Mouse (Mus musculus) ES-E14 (cell line): Measurements from ENCODE around the gene Mbd4. TPM values are rescaled to one million over a fixed set of nuclear protein-coding genes. Genes with fewer than 3 reads are reported as not detected.

Experiments
- DNase-seq: peaks from one replicate; pipeline ENCODE4 v3.0.0-alpha.2; 2013; ENCODE audit warnings: low read depth, low spot score
- H3K27ac ChIP-seq: 2 replicates; pipeline ENCODE4 v1.5.1; 2012; ENCODE audit warnings: low read depth, mild to moderate bottlenecking, low read length, moderate library complexity, mixed read lengths; ENCODE audit not compliant: poor library complexity, insufficient read depth, severe bottlenecking
- H3K36me3 ChIP-seq: 2 replicates; pipeline ENCODE4 v1.6.1; 2012; ENCODE audit warnings: mild to moderate bottlenecking, low read length, moderate library complexity, mixed read lengths; ENCODE audit not compliant: control insufficient read depth, poor library complexity, insufficient read depth, severe bottlenecking
- H3K4me1 ChIP-seq, 2 experiments: fragments of 150-350 bp in 1 of 2; sonication (generic) in 1 of 2; 2 replicates each; pipeline ENCODE4 v1.6.1; 2012; ENCODE audit warnings: low read length in 2 of 2, mild to moderate bottlenecking in 1 of 2, mixed read lengths in 1 of 2; ENCODE audit not compliant: control insufficient read depth in 2 of 2, insufficient read depth in 2 of 2, poor library complexity in 1 of 2
- H3K4me3 ChIP-seq, 2 experiments: fragments of 150-350 bp in 1 of 2; sonication (generic) in 1 of 2; 2 replicates each; pipeline ENCODE4 v1.5.1; 2012; ENCODE audit warnings: low read length in 2 of 2, low read depth in 1 of 2, mild to moderate bottlenecking in 1 of 2, mixed read lengths in 1 of 2; ENCODE audit not compliant: insufficient read depth in 1 of 2, poor library complexity in 1 of 2, severe bottlenecking in 1 of 2
- H3K9ac ChIP-seq: 2 replicates; pipeline ENCODE4 v1.6.1; 2012; ENCODE audit warnings: low read depth, mild to moderate bottlenecking, low read length, mixed read lengths; ENCODE audit not compliant: poor library complexity, insufficient read depth, severe bottlenecking
- H3K9me3 ChIP-seq: fragments of 150-350 bp; sonication (generic); 2 replicates; pipeline ENCODE4 v1.6.1; 2012; ENCODE audit warnings: low read depth, mild to moderate bottlenecking, low read length; ENCODE audit not compliant: control insufficient read depth, insufficient read depth
- CHD2 ChIP-seq: IDR thresholded peaks from 2 replicates; pipeline ENCODE4 v1.6.1; 2014; ENCODE audit warnings: mild to moderate bottlenecking, low read depth, low read length, inconsistent platforms
- HCFC1 ChIP-seq: IDR thresholded peaks from 2 replicates; pipeline ENCODE4 v1.6.1; 2012; ENCODE audit warnings: low read length, inconsistent platforms, borderline replicate concordance; ENCODE audit not compliant: insufficient read depth
- MAFK ChIP-seq: IDR thresholded peaks from 2 replicates; pipeline ENCODE4 v1.6.1; 2014; ENCODE audit warnings: mild to moderate bottlenecking, low read depth, low read length, inconsistent platforms; ENCODE audit not compliant: insufficient read depth
- ZC3H11A ChIP-seq: IDR thresholded peaks from 2 replicates; pipeline ENCODE4 v1.6.1; 2012; ENCODE audit warnings: low read depth, mild to moderate bottlenecking, inconsistent platforms, low read length, borderline replicate concordance
- ZNF384 ChIP-seq: IDR thresholded peaks from 2 replicates; pipeline ENCODE4 v1.6.1; 2012; ENCODE audit warnings: low read depth, low read length, inconsistent platforms
- in situ Hi-C, 2 experiments: fragments of 600-800 bp; cut with MboI; formaldehyde crosslinking; loops; one replicate each; pipeline ENCODE4 v1.15.1; 2025; ENCODE audit warnings: low sequenced_read_pairs in 2 of 2, inconsistent platforms in 1 of 2; ENCODE audit not compliant: unreplicated experiment in 2 of 2
- total RNA-seq: library from RNA; depleted of rRNA; stranded (reverse); fragments of 300-350 nt; gene quantifications from 2 replicates; pipeline ENCODE4 v1.2.3, GENCODE M21; 2012

Gene Mbd4
- total RNA-seq, 1 experiment: 15.1 TPM

DNA sequence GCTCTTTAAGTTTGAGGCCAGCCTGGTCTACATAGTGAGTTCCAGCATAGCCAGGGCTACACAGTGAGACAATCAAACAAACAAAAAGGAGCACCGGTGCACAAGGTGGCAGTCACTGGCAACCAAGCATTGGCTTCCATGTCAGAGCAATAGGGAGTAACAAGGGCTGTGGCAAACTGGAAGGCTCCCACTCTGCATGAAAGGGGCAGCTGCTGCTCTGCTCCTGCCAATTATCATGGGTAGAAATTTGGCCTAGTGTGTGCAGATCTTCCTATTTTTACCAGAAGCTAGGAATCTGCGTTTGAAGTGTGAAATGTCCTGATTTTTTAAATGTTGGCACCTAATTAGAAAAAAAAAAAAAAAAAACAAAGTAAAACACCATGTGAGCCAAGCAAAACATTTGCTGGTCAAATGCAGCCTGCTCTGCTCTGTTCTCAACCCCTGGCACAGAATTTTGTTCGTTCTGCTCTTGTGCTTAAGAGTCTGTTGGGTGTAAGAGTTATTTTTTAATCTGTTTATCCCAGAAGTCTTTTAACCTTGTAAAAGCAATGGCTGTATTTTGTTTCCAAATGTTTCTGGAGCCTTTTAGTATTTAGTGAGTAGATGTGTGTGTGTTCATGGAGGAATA is 2.7 kb upstream of the Mbd4 start:
- no peak for DNase-seq
- Histone ChIP-seq H3K27ac (no peak overlapping the region), H3K4me1 (no peaks in the 10 kb centered on the region), H3K9me3 (no peaks in the 10 kb centered on the region), H3K4me3 (no peak overlapping the region), H3K36me3 (no peaks in the 10 kb centered on the region), H3K9ac (no peak overlapping the region)
- no peak for TF ChIP-seq CHD2
- no peak for TF ChIP-seq HCFC1
- TF ChIP-seq MAFK: no peak
- TF ChIP-seq ZC3H11A: no peak
- no peak for TF ChIP-seq ZNF384
- in situ Hi-C loops: no loop called here

DNA sequence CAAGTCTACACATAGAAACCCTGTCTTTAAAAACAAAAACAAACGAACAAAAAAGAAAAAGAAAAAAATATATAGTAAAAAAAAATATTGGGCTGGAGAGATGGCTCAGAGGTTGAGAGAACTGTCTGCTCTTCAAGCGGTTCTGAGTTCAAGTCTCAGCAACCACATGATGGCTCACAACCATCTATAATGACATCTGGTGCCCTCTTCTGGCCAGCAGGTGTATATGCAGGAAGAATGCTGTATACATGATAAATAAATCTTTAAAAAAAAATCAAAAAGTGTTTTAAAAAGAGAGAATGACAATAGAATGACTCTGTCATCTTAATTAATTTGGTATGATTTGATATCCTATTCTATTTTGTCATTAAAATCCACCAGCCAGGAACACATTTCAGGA is 1.3 kb upstream of the Mbd4 start:
- no peak for TF ChIP-seq HCFC1
- no peak for TF ChIP-seq ZNF384
- no peak for TF ChIP-seq ZC3H11A
- no peak for TF ChIP-seq MAFK
- TF ChIP-seq CHD2: no peak
- Histone ChIP-seq H3K9me3 (no peaks in the 10 kb centered on the region), H3K27ac (no peak overlapping the region), H3K36me3 (peaks cover 1% of the 10 kb centered on the region; the same call in 1 of the 2 replicates), H3K4me3 (peak overlapping the region in 1 of 2 experiments; percentile 48; a peak in 1 of 4 replicates), H3K9ac (no peak overlapping the region), H3K4me1 (no peaks in the 10 kb centered on the region)
- in situ Hi-C loops: no loop called here
- no peak for DNase-seq

DNA sequence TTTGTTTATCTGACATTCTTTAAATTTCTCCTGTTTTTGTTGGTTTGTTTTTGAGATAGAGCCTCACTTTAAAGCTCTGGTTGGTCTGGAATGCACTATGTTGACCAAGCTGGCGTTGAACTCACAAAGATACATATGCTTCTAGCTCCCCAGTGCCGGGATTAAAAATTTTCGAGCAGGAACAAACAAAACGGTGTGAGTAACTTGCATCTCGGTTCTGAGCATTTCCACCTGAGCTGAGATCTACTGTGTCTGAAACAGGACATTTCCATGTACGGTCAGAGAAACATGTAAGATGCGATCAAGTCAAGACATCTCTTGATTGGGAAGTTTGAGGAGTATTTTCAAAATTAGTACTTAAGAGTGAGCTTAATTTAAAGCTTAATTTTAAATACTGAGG is 814 bp upstream of the Mbd4 start:
- no peak for TF ChIP-seq CHD2
- TF ChIP-seq HCFC1: no peak
- no peak for TF ChIP-seq ZNF384
- TF ChIP-seq ZC3H11A: no peak
- TF ChIP-seq MAFK: no peak
- no peak overlapping the region for H3K27ac ChIP-seq
- H3K4me3 ChIP-seq: peak overlapping the region; percentile 48 to 60
- in situ Hi-C loops: no loop called here
- H3K9ac ChIP-seq: peak overlapping the region; percentile 54; the same call in 1 of the 2 replicates
- H3K36me3 ChIP-seq: peaks cover 5% of the 10 kb centered on the region; the same call in 1 of the 2 replicates
- no peaks in the 10 kb centered on the region for H3K9me3 ChIP-seq
- no peaks in the 10 kb centered on the region for H3K4me1 ChIP-seq
- no peak for DNase-seq

DNA sequence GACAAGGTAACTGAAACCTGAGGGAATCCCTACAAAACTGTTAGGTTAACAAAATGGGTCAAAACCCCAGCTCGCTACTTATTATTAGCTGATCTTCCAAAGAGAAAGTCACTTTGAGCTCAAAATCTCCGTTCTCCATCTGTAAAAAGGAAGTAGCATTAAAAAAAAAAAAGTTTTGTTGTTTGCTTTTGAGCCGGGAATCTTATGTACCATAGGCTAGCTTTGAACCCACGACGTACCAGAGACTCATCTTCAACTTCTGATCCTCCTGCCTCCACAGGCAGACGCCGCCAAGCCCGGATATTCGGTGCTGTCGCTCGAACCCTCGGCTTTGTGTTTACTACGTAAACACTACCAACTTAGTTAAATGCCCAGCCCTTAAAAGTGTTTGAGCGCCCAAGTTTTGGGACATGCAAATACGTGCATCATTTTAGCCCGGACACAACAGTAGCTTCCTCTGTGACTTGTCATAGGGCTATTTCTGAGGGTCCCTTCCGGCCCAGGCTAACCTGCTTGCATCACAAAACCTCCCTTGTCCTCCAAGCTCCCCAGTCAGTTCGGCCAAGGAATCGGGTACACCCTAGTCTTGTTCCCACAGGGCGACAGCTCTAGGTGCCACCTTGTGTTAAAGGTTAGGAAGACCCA is 603 bp downstream of the Mbd4 start:
- Histone ChIP-seq H3K36me3 (peaks cover 12% of the 10 kb centered on the region), H3K9ac (peak overlapping the region; percentile 83), H3K27ac (peak overlapping the region; percentile 81), H3K9me3 (no peaks in the 10 kb centered on the region), H3K4me1 (no peaks in the 10 kb centered on the region), H3K4me3 (peak overlapping the region; percentile 76 to 84)
- no peak for TF ChIP-seq HCFC1
- no peak for TF ChIP-seq MAFK
- TF ChIP-seq ZC3H11A: no peak
- no peak for TF ChIP-seq CHD2
- no peak for TF ChIP-seq ZNF384
- in situ Hi-C loops: no loop called here
- no peak for DNase-seq
